Mouse (Mus musculus): Measurements from ENCODE around the gene Ereg.

Gene Ereg

DNA sequence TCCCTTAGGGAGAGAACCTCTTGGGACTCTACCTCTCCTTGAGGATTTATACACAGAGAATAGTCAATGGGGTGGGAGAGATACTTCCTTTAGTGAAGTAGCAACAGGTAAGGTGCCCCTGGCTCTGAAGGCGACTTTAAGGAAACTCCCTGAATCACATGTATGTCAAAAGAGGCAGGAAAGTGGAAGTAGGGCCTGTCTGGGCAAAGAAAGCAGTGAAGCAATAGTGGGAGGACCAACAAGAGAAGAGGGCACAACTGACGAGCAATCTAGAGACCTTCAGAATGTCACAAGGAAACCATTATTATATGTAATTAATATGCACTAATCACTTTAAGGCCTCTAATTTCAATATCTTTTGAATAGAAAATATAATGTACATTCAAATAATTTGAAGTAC, 39.5 kb downstream of the Ereg start:
- DNase-seq = no peak

DNA sequence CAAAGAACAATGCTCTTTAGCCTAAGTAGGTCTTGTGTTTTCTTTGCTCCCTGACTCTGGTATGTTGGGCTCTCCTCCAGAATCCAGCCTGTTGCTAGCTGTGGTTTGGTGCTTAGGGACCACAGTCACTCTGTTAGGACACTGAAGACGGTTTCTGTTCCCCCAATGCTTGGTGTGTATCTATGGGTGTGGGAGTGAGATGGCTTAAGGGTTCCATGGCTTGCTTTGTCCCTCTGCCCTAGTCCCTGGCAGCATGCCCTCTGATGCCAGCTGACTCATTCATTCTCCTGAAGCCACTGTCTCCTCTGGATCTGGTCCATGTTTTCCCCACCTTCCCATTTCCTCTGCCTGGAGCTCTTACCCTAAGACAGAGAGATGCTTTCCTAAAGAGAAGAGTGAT, 40.2 kb downstream of the Ereg start:
- DNase-seq = no peak

DNA sequence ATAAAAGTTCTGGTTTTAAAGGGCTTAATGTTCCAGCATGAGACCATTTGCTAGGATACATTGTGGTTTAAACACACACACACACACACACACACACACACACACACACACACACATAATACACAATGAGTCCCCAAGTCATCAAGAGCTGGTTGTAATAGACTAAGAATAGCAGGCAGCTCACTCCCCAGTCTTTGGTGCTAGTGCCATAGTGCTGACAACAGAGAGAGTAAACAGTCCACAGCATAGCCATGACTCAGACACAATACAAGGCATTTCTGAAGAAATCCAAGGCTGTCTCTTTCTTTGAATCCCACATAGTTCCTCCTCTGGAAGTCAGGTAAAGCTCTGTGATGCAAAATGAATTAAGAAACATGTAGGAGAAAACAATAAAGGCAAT, 44.2 kb downstream of the Ereg start:
- DNase-seq = no peak

DNA sequence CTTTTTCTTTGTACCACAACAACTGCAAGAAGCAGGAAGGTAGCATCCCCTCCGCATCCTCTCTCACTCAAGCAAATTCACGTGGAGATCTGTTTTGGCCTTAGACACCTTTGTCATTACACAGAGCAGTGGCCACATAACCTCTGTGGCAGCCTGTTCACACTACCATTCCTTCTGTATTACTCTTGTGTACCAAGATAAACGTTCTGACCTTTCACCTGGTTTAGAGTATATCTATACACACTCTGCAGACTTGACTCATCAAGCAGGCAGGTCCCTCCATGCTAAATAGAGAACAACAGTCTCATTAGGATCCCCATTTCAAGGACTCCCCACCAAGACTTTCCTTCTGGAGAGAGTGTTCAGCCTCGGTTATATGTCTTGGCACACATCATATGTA, 49.0 kb downstream of the Ereg start:
- no peak for DNase-seq

DNA sequence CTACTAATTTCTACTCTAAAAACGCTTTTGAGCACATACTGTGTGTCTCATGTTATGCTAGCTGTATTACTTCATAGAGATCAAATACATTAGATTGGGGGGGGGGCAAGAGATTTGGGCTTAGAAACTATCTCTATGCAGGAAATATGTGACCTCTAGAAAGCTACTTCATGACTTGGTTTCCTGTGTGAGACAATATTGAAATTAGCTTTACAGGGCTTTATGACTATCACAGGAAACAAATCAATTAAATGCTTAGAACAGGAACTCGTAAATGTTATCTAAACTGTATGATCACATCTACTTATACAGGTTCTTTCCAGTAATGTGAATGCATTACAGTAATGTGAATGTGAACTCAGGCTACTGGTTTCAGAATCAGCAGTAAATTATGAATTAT, 49.7 kb downstream of the Ereg start:
- no peak for DNase-seq

DNA sequence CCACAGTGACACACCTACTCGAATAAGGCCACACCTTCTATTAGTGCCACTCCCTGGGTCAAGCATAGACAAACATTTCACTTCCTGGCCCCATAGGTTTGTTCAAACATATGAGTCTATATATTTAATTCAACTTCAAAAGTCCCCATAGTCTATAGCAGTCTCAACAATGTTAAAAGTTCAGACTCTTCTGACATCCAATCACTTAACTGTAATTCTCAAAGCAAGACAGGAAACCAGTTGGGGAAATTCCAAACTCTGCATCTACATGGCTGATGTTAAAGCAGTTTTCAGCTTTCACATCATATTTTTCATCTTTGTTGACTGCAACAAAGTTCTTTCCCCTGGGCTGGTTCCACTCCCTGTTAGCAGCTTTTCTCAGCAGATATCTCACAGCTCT, 52.2 kb downstream of the Ereg start:
- no peak for DNase-seq

DNA sequence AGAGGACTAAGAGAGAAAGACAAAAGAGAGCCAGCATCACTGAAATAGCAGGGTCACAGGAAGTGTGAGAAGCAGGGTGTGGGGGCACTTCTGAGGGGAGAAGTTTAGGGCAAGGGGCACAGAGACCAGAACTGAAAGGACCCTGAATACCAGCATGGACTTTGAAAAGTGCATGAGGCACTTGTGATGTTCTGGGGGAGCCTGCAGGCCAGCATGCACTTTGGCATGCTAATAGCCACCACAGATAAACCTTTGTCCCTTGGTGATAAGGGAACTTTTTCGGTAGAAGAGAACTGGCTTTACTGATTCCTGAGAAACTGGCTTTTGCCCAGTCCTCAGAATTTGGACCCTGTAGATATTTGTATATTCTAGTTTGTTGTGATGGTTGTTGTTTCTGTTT, 60.5 kb downstream of the Ereg start:
- DNase-seq = no peak

DNA sequence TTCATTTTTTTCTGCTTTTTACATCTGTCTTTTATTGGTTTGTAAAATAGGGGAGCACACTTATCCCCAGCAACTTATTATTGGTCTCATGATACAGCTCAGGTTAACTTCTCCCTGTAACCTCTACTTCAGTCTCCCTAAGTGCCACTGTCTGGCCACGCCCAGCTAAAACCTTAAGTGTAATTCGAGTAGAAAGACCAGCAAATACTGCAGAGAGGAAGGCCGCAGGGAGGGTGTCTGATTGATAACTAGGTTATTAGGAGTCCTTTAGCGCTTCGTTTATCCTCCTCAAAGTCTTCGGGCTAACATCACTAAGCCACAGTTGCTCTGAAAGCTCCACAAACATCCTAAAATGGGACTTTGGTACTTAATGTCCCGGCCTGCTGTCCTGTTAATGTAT, 64.5 kb downstream of the Ereg start:
- peak; percentile 40 for DNase-seq

DNA sequence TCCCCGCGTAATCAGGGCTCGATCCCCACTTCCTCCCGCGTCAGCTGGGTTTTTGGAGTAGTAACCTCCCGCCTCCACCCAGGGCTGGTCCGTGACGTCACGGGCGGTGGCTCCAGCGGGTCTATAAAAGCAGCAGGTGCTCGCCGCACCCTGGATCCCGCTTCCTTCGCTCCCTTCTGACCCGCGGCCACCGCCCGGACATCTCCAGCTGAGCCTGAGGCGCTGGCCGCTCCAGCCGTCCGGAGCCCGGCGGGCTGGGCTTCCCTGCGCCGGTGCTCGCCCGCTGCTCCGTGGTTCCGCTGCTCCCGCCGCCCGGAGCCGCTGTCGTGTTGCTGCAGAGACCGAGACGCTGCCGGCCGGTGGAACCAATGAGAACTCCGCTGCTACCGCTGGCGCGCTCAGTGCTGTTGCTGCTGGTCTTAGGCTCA, 65.0 kb downstream of the Ereg start, which contains the start of gene Areg:
Gene Areg (plus strand): TSS at position 154 of the 428 bp plus-strand sequence.
- DNase-seq = peak; percentile 74

DNA sequence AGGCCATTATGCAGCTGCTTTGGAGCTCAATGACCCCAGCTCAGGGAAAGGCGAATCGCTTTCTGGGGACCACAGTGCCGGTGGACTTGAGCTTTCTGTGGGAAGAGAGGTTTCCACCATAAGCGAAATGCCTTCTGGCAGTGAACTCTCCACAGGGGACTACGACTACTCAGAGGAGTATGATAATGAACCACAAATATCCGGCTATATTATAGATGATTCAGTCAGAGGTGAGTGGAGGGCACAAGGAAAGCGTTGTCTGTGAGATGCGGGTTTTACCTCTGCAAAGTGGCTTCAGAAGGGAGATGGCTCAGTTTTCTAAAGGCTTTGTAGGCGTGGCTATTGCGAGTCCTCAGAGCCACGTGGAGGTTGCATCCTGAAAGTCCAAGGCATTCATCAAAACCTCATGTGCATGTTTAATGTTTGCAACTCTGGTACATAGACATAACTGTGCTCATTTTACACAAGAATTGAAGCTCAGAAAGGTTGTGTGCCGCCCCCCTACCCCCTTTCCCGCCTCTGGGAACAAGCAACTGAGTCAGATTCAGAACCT, 66.5 kb downstream of the Ereg start:
- no peak for DNase-seq
